Mouse (Mus musculus) liver, embryonic 14.5 days (tissue): Measurements from ENCODE around the gene Zfp579.

Experiments used
- CTCF ChIP-seq: IDR thresholded peaks from 2 replicates; pipeline ENCODE4 v1.5.1; 2016; ENCODE audit warnings: antibody characterized with exemption, low read depth, control low read depth
- EP300 ChIP-seq: IDR thresholded peaks from 2 replicates; pipeline ENCODE4 v1.6.1; 2016; ENCODE audit warnings: antibody characterized with exemption, low read depth

- no peak for TF ChIP-seq CTCF
- TF ChIP-seq EP300 = no peak
These were observed 33.6 kb upstream of the Zfp579 start for GRCm38 (mm10) chr7:5029543-5029942.
